Mouse (Mus musculus): ENCODE data around the gene Ucma.

Gene Ucma

DNA sequence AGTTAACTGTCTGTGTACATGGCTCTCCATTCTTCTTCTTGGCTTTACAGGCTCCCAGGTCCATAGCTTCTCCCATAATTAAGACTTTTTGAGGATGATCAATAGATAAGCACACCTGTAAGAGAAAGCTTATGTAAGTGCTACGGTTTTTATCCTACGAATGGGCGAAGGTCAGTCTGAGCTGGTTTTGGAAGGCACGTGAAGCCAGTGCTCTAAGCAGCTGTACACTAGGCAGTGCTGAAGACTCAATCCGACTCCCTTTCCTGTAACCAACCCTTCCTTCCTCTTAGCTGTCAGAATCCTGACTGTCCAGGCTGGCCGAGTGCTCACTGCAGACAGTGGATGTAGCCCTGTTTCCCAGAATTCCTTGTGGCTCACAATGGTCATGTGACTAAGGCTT lies 25.3 kb downstream of the Ucma start:
- DNase-seq (ENCODE audit: low read depth, low spot score), result no peak

GRCm38 (mm10) chr2:5007107-5007506 lies 31.2 kb downstream of the Ucma start:
- peak; percentile 25 for DNase-seq (ENCODE audit: low read depth, low spot score)

DNA sequence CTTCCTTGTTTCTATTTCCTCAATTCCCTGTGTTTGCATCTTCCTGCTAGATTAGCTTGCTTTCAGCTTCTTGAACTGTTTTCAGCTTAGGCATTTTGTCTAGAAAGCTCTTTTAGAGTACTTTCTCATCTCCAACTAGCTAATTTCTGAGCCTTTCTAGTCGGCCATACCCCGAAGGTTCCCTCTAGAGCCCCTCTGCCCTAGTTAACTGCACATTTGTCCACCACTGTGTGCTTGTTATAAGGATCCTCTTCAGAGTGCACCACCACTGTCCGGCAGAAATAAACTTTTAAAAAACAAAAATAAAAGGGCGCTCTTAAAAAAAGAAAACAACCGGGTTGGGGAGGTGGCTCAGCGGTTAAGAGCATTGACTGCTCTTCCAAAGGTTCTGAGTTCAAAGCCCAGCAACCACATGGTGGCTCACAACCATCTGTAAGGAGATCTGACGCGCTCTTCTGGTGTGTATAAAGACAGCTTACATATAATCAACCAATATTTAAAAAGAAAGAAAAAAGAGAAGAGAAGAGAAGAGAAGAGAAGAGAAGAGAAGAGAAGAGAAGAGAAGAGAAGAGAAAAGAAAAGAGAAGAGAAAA lies 36.1 kb downstream of the Ucma start:
- no peak for DNase-seq (ENCODE audit: low read depth, low spot score)

DNA sequence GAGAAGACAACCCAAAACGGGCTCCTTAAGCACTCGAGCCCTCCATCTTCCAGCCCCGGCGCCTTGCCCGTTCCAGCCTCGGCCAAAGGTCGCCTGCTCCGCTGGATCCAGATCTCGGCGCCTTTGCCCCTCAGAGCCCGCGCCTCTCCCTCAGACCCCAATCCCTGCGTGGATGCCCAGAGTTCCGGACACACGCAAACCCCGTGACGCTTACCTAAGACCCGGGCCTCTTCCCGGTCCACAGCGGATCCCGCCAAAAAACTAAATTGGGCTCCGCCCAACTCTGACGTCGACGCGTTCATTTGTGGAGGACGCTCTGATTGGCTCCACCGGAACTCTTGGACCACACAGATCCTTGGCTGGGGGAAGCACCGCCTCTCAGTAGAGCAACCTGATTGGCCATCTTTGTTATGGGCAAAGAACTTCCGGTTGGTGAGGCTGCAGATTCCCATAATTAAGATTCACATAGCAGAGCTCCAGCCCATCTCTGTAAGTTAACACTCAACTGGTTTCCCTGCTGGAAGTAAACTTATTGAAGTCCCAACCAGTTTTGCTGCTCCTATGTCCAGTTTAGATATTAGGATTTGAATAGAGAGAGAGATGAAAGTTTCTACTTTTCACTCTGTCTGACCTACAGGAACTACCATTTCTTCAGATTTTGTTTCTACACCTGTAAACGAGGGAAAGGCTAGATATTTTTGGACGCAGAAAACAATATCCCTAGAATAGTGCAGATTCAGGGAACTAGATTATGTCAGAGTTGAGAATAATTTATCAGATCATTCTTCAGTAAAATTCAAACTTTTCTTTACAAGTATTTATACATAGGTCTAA lies 36.8 kb downstream of the Ucma start, which contains the start of gene Mcm10:
Gene Mcm10 (minus strand): TSS at position 301 of the 834 bp plus-strand sequence.
- peak; percentile 96 for DNase-seq (ENCODE audit: low read depth, low spot score)

- no peak for DNase-seq (ENCODE audit: low read depth, low spot score)
Measured at GRCm38 (mm10) chr2:5014616-5015015, 38.7 kb downstream of the Ucma start.

DNA sequence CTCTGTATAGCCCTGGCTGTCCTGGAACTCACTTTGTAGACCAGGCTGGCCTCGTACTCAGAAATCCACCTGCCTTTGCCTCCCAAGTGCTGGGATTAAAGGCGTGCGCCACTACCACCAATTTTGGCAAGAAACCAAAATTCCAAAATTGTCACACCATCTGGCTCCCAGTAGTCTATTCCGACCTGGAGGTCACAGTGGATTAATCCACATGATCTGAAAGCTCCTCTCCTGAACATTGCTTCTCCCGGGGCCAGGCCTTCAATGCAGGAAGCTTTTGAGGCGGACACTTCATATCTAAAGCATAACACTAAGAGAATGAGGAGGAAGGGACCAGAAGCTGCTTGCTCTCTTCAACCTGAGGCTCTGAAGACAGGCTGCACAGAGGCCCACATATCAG lies 39.6 kb downstream of the Ucma start:
- DNase-seq (ENCODE audit: low read depth, low spot score), result no peak

DNA sequence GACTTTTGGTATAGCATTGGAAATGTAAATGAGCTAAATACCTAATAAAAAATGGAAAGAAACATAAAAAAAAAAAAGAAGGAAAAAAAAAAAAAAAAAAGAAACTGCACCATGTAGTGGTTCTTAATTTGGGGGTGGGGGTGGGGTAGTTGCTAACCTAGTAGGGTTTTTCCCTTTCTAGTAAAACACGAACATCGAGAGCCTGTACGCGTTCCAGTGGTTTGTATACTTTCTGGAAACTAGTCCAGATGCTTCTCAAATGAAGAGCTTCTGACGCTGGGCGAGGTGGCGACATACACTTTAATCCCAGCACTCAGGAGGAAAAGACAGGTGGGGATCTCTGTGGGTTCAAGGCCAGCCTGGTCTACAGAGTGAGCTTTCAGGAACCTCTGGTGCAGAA lies 41.0 kb downstream of the Ucma start:
- DNase-seq (ENCODE audit: low read depth, low spot score), result no peak

GRCm38 (mm10) chr2:5019708-5020107 lies 43.8 kb downstream of the Ucma start:
- DNase-seq (ENCODE audit: low read depth, low spot score), result peak; percentile 83

DNA sequence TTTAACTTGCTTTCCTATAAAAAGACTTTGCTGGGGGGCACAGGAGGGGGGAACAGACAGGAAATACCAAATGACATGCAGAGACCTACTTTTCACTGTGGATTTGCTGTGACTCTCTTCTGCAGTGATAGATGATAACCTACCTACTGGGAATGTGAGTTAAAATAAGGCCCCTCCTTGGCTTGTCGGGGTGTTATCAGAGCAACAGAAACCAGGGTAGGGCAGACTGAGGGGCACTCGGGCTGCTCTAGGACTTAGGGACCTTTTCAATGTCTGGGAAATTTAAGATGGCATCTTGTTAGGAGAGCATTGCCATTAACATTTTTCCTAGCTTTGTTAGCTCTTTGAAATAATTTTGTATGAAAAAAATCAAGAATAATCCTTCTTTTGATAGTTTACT lies 47.4 kb downstream of the Ucma start:
- DNase-seq (ENCODE audit: low read depth, low spot score), result no peak

DNA sequence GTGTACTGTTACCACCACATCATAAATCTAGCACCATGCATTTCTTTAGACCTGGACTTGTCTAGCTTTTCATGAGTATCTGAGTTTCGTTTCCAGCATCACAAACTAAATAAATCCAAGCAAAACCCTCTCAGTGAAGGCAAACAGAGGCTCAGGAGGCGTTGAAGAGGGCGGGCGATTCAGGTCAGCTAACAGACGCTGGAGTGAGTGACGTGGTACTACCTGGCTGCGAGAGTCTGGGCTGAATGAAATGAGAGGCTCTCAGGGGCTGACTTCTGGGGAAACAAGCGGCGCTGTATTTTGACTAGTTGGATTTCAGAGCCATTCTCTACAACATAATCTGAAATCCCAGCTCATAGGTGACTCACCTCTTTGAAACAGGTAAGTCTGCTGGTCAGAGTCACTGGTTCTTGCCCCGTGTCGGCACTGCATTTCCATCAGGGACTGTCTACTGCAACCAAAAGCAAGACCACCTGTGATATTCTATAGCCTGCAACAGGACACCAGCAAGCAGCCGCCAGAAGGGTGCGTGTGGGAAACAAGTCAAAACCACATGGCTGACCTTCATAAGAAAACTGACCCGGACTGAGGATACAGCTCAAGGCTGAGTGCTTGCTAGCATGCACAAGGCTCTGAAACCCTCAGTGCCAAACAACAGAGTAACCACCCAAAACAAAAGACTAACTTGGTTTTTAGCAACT lies 47.9 kb downstream of the Ucma start:
- DNase-seq (ENCODE audit: low read depth, low spot score), result no peak

DNA sequence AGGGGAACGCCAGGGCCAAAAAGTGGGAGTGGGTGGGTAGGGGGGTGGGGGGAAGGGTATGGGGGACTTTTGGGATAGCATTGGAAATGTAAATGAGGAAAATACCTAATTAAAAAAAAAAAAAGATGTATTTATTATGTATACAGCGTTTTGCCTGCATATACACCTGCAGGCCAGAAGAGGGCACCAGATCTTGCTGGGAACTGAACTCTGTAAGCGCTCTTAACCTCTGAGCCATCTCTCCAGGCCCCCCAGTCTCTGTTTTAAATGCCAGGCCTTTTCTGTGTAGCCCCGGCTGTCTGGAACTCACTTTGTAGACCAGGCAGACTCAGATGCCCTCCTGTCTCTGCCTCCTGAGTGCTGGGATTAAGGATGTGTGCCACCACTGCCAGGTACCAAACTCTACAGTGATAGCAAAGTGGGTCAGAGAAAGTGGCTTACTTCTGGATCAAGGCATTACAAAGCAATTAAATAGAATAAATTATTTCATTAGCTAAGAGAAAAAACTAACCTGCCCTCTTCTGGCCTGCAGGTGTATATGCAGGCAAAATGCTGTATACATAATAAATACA lies 49.3 kb downstream of the Ucma start:
- DNase-seq (ENCODE audit: low read depth, low spot score), result no peak

DNA sequence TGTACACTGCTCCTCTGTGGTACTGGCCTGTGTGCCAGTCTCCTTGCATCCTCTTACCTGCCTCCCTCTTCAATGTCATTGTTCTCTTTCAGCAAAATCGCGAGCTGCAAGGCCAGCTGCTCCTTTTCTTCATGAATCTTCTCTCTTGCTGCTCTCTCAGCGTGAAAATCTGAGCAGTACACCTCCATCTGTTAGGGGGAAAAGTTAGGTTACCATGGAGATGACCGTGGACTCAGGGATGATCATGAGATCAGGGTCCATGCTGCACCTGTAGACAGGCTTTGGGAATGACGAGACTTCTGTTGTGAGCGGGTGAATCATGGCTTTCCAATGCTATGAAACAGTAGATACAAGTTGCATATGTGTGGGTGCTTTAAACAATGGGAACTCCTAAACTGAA lies 51.1 kb downstream of the Ucma start:
- peak; percentile 36 for DNase-seq (ENCODE audit: low read depth, low spot score)

GRCm38 (mm10) chr2:5028047-5028446 lies 52.1 kb downstream of the Ucma start:
- no peak for DNase-seq (ENCODE audit: low read depth, low spot score)

DNA sequence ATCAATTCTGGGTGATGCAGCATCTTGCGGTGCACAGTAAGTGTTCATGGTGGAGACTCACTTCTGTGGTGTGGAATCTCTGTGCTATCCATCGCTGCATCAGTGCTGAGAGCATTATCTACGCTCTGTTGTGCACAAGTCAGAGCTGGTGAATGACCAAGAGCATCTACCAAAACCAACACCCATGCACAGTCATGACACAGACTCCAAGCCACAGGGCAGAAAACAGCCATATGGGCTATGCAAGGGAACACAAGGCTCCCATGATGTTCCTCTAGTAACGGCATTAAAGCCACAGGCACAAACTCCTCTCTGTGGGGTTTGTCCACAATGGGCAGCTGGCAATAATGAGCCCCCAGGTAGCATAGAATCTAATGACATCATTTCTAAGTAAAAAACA lies 53.9 kb downstream of the Ucma start:
- no peak for DNase-seq (ENCODE audit: low read depth, low spot score)

DNA sequence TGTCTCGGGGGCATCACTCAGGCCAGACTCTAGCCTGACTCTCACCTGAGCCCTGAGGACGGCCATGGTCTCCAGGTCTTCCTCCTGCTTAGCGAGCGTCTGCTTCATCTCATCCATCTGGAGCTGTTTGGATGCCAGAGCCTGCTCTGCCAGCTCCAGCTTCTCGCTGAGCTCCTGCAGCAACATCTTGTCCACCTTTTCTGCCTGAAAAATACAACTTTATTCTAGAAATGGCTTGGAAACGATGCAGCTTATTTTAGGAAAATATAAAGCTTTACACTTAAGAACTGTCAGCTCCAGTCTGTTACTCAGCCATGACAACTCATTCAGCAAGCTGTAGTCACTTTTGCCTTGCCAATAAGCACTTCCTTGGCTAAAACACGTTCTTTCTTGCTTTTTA lies 55.3 kb downstream of the Ucma start:
- peak; percentile 90 for DNase-seq (ENCODE audit: low read depth, low spot score)

DNA sequence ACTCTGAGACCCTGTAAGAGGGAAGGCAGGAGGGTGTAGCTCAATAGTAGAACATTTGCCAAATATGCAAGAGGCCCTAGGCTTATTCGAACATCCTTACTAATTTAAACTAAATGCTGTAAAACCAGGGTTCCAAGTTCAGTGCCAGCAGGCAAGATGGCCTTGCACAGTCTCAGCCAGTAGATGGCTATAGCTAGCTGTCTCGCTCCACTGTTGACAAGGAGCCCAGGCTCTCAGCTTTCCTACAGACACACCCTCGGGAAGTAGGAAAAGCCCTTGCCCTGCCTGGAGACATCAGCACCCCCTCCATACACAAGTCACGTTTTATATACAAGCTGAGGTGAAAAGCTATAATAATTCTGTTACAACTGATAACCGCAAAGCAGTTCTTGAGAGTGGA lies 56.7 kb downstream of the Ucma start:
- DNase-seq (ENCODE audit: low read depth, low spot score), result no peak

- DNase-seq (ENCODE audit: low read depth, low spot score), result peak; percentile 29
Measured at GRCm38 (mm10) chr2:5033546-5034420, 57.9 kb downstream of the Ucma start.

- DNase-seq (ENCODE audit: low read depth, low spot score), result no peak
Measured at GRCm38 (mm10) chr2:5034801-5035200, 58.9 kb downstream of the Ucma start.

DNA sequence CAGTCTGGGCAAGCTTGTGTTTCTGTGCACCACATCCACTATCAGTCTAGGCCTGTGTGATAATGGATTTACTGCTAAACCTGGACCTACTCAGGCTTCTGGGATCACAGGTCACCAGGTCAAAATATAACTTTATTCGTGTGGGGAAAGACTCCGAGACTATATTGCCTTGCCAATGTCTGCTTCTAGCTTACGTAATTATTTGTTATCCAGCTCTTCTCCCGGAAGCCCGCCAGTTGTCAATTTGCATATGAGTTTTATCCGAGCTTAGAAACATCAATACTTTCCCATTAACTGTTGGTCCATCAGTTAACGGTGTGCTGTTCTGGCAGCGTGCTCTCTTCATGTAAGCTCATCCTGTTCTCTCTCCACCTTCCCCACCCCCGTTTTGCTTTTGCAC lies 59.3 kb downstream of the Ucma start:
- no peak for DNase-seq (ENCODE audit: low read depth, low spot score)

Data from brain, adult 2 months (tissue).